Mouse (Mus musculus) kidney, adult 2 months (tissue): Measurements from ENCODE around the gene Scn1b. TPM values are rescaled to one million over a fixed set of nuclear protein-coding genes. Genes with fewer than 3 reads are reported as not detected.

Experiments
- DNase-seq: peaks from one replicate; pipeline ENCODE4 v3.0.0; 2021
- H3K27ac ChIP-seq: fragments of 200-500 bp; 2 replicates; pipeline ENCODE4 v1.5.1; 2012; ENCODE audit warnings: low read depth, low read length, control low read depth, inconsistent platforms; ENCODE audit not compliant: insufficient read depth
- H3K27me3 ChIP-seq: fragments of 200-500 bp; replicated peaks from 2 replicates; pipeline ENCODE4 v1.6.1; 2012; ENCODE audit warnings: mild to moderate bottlenecking, moderate library complexity, low read length, inconsistent platforms; ENCODE audit not compliant: control insufficient read depth, insufficient read depth
- H3K36me3 ChIP-seq: fragments of 200-500 bp; 2 replicates; pipeline ENCODE4 v1.6.1; 2012; ENCODE audit warnings: mild to moderate bottlenecking, moderate library complexity, low read length, inconsistent platforms; ENCODE audit not compliant: control insufficient read depth, insufficient read depth
- H3K4me1 ChIP-seq: fragments of 200-500 bp; 2 replicates; pipeline ENCODE4 v1.6.1; 2011; ENCODE audit warnings: low read length; ENCODE audit not compliant: control insufficient read depth, insufficient read depth
- H3K4me3 ChIP-seq: fragments of 200-500 bp; 2 replicates; pipeline ENCODE4 v1.5.1; 2011; ENCODE audit warnings: mild to moderate bottlenecking, low read depth, low read length, control low read depth; ENCODE audit not compliant: insufficient read depth
- CTCF ChIP-seq: fragments of 200-500 bp; conservative IDR thresholded peaks from 2 replicates; pipeline ENCODE4 v1.5.1; 2011; ENCODE audit warnings: low read depth, mild to moderate bottlenecking, control low read depth, low read length, moderate library complexity, mixed read lengths; ENCODE audit not compliant: insufficient read depth, insufficient read length
- POLR2A ChIP-seq: fragments of 200-500 bp; IDR thresholded peaks from one replicate; pipeline ENCODE4 v1.6.1; 2011; ENCODE audit warnings: low read depth, low read length, control low read depth
- WGBS: fragments of 180-500 bp; shearing (Covaris S2); methylation state at CpG from one replicate; pipeline ENCODE4 v1.1.7; 2018; 5-methylcytosine and 5-hydroxymethylcytosine counted together
- polyA plus RNA-seq: library from polyadenylated mRNA; depleted of rRNA; stranded (reverse); fragments of >200 nt; gene quantifications from 2 replicates; pipeline ENCODE4 v1.2.3, GENCODE M21; 2012

Gene Scn1b
- polyA plus RNA-seq, 1 experiment: 27.9 TPM

DNA sequence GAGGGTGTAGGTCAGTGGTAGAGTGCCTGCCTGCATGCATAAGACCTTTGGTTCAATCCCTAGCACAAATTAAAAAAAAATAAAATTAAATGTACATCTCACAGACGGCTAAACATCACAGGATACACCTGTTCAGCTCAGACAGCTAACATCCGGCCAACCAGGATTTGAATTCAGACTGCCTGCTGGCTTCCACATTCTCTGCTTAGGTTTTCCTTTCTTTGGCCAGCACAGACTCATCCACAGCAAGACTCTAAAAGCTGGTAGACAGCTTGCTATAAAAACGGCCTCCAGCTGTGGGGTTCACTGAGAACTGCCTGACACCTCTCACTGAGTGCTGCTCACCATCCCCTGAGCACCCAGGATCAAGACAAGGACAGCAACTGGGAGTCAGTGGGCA is 20.6 kb downstream of the Scn1b start:
- Histone ChIP-seq H3K36me3 (no peaks in the 10 kb centered on the region; the same call in 1 of the 2 replicates), H3K4me1 (peaks cover 22% of the 10 kb centered on the region), H3K27me3 (no peaks in the 10 kb centered on the region), H3K4me3 (no peak overlapping the region), H3K27ac (no peak overlapping the region)
- no peak for DNase-seq
- 48% methylated on average over 3 of the region's 3 CpGs for WGBS
- no peak for TF ChIP-seq CTCF
- TF ChIP-seq POLR2A: no peak

DNA sequence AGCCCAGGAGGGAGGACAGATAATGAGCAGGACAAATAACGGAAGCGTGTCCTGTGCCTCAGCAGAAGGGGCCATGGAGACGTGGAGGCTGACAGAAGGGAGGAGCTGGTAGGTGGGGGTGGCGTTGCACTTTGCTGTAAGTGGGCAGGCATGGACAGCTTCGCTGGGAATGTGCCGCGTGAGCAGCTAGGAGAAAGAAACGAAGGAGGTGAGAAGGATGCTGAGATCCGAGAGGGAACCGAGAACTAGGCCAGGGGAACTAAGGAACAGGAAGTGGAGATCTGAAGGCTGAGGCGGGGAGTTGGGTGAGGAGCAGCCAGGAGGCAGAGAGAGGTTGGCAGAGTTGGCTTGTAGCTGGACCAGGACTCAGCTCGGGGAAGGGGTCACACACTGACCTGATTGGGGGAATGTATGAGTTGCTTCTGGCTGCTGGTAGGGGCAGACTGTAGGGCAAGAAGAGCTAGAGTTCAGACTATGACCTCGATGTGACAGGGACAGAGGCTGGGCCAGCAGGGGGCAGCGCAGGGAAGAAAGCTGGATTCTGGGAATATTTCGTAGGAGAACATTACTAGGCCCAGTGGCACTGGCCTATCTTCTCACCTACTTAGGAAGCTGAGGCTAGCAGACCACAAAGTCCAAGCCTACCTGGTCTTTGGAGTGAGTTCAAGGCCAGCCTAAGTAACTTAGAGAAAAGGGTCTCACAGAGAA is 21.6 kb downstream of the Scn1b start:
- 40% methylated on average over 15 of the region's 15 CpGs for WGBS
- DNase-seq: peak; percentile 74
- Histone ChIP-seq H3K4me3 (no peak overlapping the region), H3K4me1 (peaks cover 22% of the 10 kb centered on the region), H3K36me3 (no peaks in the 10 kb centered on the region; the same call in 1 of the 2 replicates), H3K27ac (no peak overlapping the region), H3K27me3 (no peaks in the 10 kb centered on the region)
- TF ChIP-seq POLR2A: no peak
- TF ChIP-seq CTCF: peak; percentile 71

DNA sequence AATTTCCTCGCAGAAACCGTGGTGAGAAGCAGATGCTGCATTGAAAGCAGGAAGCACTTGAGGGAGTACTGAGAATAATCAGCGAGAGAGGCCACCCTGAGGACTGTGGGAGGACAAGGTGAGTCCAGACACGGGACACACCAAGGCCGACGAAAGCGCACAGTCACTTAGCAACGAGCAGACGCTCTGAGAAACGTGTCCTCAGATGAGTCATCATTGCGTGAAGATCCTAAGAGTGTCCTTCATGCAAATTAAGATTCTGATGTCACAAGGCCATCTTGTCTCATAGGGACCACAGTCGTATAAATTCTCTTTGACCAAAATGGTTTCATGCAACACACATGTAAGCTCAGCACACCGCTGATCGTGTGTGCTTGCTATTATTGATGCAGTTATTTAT is 26.0 kb downstream of the Scn1b start:
- Histone ChIP-seq H3K36me3 (no peaks in the 10 kb centered on the region; the same call in 1 of the 2 replicates), H3K4me3 (no peak overlapping the region), H3K27ac (no peak overlapping the region), H3K27me3 (no peaks in the 10 kb centered on the region), H3K4me1 (no peaks in the 10 kb centered on the region)
- 69% methylated on average over 14 of the region's 14 CpGs for WGBS
- DNase-seq: no peak
- TF ChIP-seq CTCF (no peak), POLR2A (no peak)

DNA sequence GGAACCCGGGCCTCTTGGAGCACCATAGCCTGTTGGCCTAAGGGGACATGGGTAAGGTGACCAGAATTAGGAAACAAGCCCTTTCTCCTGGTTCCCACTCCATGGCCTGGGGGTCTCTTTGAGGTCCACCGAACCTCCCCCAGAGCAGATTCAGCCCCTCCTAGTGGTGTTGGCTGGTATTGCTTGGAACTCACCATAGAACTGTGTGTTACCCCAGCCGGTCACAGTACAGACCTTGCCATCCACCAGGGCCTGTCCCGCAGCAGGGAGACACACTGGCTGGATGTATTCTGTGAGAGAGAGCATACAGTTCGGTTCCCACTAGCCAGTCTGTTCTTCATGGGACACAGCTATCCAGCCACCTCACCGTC is 27.2 kb downstream of the Scn1b start:
- TF ChIP-seq CTCF (0 out of 2 replicates have a peak, but pooled peaks have one; percentile 25), POLR2A (no peak)
- no peak overlapping the region for H3K4me3 ChIP-seq
- no peak overlapping the region for H3K27ac ChIP-seq
- H3K27me3 ChIP-seq: no peaks in the 10 kb centered on the region
- H3K4me1 ChIP-seq: no peaks in the 10 kb centered on the region
- DNase-seq: no peak
- no peaks in the 10 kb centered on the region; the same call in 1 of the 2 replicates for H3K36me3 ChIP-seq
- WGBS: 83% methylated on average over 6 of the region's 6 CpGs

DNA sequence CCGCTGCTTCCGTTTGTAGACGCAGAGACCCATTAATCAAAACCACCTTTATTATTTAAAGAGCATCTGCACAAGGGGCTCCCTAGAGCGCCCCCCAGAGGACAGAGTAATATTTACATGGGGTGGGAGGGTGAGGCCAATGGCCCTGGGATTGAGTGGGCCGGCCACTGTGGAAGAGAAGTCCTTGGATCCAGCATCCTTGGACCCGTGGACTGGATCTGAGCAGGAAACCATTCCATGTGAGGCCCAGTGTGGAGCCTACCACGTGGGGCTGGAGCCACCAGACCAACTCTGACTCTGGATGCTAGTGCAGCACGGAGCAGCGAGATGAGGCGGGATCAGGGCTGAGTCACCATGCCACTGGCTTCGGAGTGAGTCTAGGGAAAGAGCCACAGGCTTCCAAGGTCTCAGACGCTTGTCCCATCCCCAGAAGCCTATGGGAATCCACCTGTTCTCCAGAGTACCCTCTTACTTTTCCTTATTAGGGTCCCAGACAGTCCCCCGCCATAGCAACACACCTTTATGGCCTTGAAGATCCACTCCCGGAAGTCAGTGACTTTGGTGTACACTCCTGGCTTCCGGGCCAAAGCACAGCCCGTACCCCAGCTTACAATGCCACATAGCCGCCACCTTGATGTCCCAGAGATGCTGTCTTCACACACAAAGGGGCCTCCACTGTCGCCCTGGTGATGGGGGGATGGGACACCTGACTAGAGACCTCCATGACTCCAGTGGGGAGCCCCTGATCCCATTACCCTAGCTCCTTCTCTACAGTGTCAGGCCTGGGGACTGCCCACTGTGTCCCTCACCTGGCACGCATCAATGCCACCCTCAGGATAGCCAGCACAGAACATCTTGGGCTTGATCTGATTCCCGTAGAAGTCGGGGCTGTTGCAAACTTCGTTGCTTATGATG is 27.8 kb downstream of the Scn1b start:
- Histone ChIP-seq H3K36me3 (no peaks in the 10 kb centered on the region; the same call in 1 of the 2 replicates), H3K4me1 (no peaks in the 10 kb centered on the region), H3K27me3 (no peaks in the 10 kb centered on the region), H3K27ac (no peak overlapping the region), H3K4me3 (no peak overlapping the region)
- DNase-seq: no peak
- TF ChIP-seq POLR2A (no peak), CTCF (0 out of 2 replicates have a peak, but pooled peaks have one; percentile 9)
- 77% methylated on average over 22 of the region's 22 CpGs for WGBS

DNA sequence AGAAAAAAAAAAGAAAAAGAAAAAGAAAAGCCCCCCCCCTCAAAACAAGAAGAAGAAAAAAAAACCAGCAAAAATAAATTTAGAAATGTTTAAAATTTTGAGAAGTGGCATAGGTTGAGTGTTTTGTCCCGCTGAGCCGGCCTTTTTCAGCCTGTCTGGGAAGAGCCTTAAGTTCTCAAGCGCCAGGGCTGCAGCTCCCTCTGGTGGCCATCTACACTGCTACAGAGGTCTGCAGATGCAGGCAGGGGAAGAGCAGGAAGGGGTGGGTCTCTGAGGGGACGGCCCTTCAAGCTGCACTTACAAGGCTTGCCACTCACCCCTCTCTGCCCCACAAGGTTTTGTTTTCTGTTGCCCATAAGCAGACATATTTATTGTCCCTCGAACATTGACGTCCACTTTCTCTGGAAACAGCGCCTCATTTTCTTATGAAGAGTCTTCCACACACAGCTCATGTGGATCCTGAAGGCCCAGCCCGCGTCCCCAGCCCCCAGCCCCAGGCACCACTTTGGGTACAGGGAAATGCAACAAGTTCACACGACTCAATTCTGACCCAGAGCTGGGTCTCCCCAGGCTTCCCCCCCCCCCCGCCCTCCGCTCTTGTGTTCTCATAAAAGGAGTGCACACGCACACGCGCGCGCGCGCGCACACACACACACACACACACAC is 29.1 kb downstream of the Scn1b start:
- DNase-seq: peak; percentile 94
- no peak overlapping the region for H3K4me3 ChIP-seq
- no peak overlapping the region for H3K27ac ChIP-seq
- H3K27me3 ChIP-seq: no peaks in the 10 kb centered on the region
- H3K36me3 ChIP-seq: no peaks in the 10 kb centered on the region; the same call in 1 of the 2 replicates
- H3K4me1 ChIP-seq: no peaks in the 10 kb centered on the region
- WGBS: 40% methylated on average over 20 of the region's 20 CpGs
- peak; percentile 94 for TF ChIP-seq CTCF
- TF ChIP-seq POLR2A: no peak
